Mouse (Mus musculus) heart, adult 2 months (tissue): ENCODE results near the gene Sema4a. TPM values are rescaled to one million over a fixed set of nuclear protein-coding genes. Genes with fewer than 3 reads are reported as not detected.

Experiments used
- DNase-seq, 2 experiments: peaks; one replicate each; pipeline ENCODE4 v3.0.0; 2021
- H3K27ac ChIP-seq: fragments of 200-600 bp; 2 replicates; pipeline ENCODE4 v1.8.1; 2022
- H3K27me3 ChIP-seq: fragments of 200-500 bp; 2 replicates; pipeline ENCODE4 v1.6.1; 2012; ENCODE audit warnings: mild to moderate bottlenecking, low read length, inconsistent platforms, mixed read lengths; ENCODE audit not compliant: control insufficient read depth, insufficient read depth
- H3K36me3 ChIP-seq: fragments of 200-500 bp; 2 replicates; pipeline ENCODE4 v1.6.1; 2012; ENCODE audit warnings: low read length, inconsistent platforms; ENCODE audit not compliant: control insufficient read depth, insufficient read depth
- H3K4me1 ChIP-seq: fragments of 200-500 bp; 2 replicates; pipeline ENCODE4 v1.6.1; 2011; ENCODE audit warnings: low read length; ENCODE audit not compliant: control insufficient read depth, insufficient read depth
- H3K4me3 ChIP-seq: fragments of 200-600 bp; 2 replicates; pipeline ENCODE4 v1.8.1; 2022
- H3K79me2 ChIP-seq: fragments of 200-500 bp; replicated peaks from 2 replicates; pipeline ENCODE4 v1.6.1; 2012; ENCODE audit warnings: mild to moderate bottlenecking, inconsistent platforms, low read length, moderate library complexity, mixed read lengths; ENCODE audit not compliant: control insufficient read depth, insufficient read depth
- H3K9ac ChIP-seq: fragments of 200-500 bp; 2 replicates; pipeline ENCODE4 v1.6.1; 2012; ENCODE audit warnings: low read depth, mild to moderate bottlenecking, control low read depth, inconsistent platforms, low read length, mixed read lengths
- CTCF ChIP-seq: fragments of 200-600 bp; IDR thresholded peaks from 2 replicates; pipeline ENCODE4 v1.8.1; 2022; ENCODE audit warnings: antibody characterized with exemption, mild to moderate bottlenecking, moderate library complexity
- EP300 ChIP-seq: fragments of 200-500 bp; IDR thresholded peaks from 2 replicates; pipeline ENCODE4 v1.6.1; 2011; ENCODE audit warnings: low read depth, low read length, control low read depth; ENCODE audit not compliant: insufficient read depth
- POLR2A ChIP-seq: fragments of 200-500 bp; IDR thresholded peaks from 2 replicates; pipeline ENCODE4 v1.6.1; 2011; ENCODE audit warnings: mild to moderate bottlenecking, low read depth, low read length, control low read depth; ENCODE audit not compliant: insufficient read depth
- WGBS: fragments of 180-500 bp; shearing (Covaris S2); methylation state at CpG from one replicate; pipeline ENCODE4 v1.1.7; 2018; 5-methylcytosine and 5-hydroxymethylcytosine counted together
- intact Hi-C: fragments of 180-260 bp; cut with DNase I; formaldehyde crosslinking; loops from one replicate; pipeline ENCODE4 v1.15.1; 2025
- polyA plus RNA-seq: library from polyadenylated mRNA; depleted of rRNA; stranded (reverse); fragments of >200 nt; gene quantifications from 2 replicates; pipeline ENCODE4 v1.2.3, GENCODE M21; 2012
- total RNA-seq, 2 experiments: library from RNA; stranded (reverse); gene quantifications; 2 replicates each; pipeline ENCODE4 v1.2.3; 2021

The Sema4a gene
- total and polyA plus RNA-seq, 3 experiments: 3.2 to 9.5 (median 3.3) TPM

GRCm38 (mm10) chr3:88469466-88469865, 8.5 kb upstream of the Sema4a start:
- Histone ChIP-seq H3K27ac (no peak overlapping the region), H3K36me3 (no peaks in the 10 kb centered on the region), H3K4me1 (peaks cover 1% of the 10 kb centered on the region; the same call in 1 of the 2 replicates), H3K4me3 (no peak overlapping the region), H3K27me3 (no peaks in the 10 kb centered on the region), H3K9ac (no peak overlapping the region), H3K79me2 (no peaks in the 10 kb centered on the region)
- intact Hi-C loops: no loop called here
- 87% methylated on average over 2 of the region's 2 CpGs for WGBS
- no peak for DNase-seq
- TF ChIP-seq EP300: no peak
- no peak for TF ChIP-seq POLR2A
- TF ChIP-seq CTCF: no peak

GRCm38 (mm10) chr3:88467116-88467824, 6.3 kb upstream of the Sema4a start:
- H3K4me1 ChIP-seq: peaks cover 1% of the 10 kb centered on the region; the same call in 1 of the 2 replicates
- DNase-seq: peak; percentile 83 to 90
- intact Hi-C loops: loop anchor here (1.0 kb wide), 1 partner anchor 60 kb away; no protein-coding TSS in a partner anchor

GRCm38 (mm10) chr3:88465127-88465526, 4.1 kb upstream of the Sema4a start:
- intact Hi-C loops: loop anchor here (1.0 kb wide), 1 partner anchor 62 kb away; no protein-coding TSS in a partner anchor
- TF ChIP-seq CTCF (no peak), POLR2A (no peak), EP300 (no peak)

More at GRCm38 (mm10) chr3:88467116-88467824, 6.3 kb upstream of the Sema4a start:
- Histone ChIP-seq H3K27me3 (no peaks in the 10 kb centered on the region), H3K27ac (no peak overlapping the region), H3K9ac (no peak overlapping the region), H3K36me3 (no peaks in the 10 kb centered on the region), H3K4me3 (no peak overlapping the region), H3K79me2 (no peaks in the 10 kb centered on the region)
- TF ChIP-seq EP300: 0 out of 2 replicates have a peak, but pooled peaks have one; percentile 60
- peak; percentile 88 for TF ChIP-seq CTCF
- no peak for TF ChIP-seq POLR2A
- 26% methylated on average over 16 of the region's 16 CpGs for WGBS

GRCm38 (mm10) chr3:88464425-88464824, 3.4 kb upstream of the Sema4a start:
- no peak for DNase-seq
- Histone ChIP-seq H3K27me3 (no peaks in the 10 kb centered on the region), H3K4me3 (no peak overlapping the region), H3K27ac (no peak overlapping the region), H3K79me2 (no peaks in the 10 kb centered on the region), H3K9ac (no peak overlapping the region), H3K36me3 (no peaks in the 10 kb centered on the region), H3K4me1 (peaks cover 1% of the 10 kb centered on the region; the same call in 1 of the 2 replicates)
- intact Hi-C loops: no loop called here
- no peak for TF ChIP-seq CTCF
- no peak for TF ChIP-seq POLR2A
- TF ChIP-seq EP300: no peak
- 55% methylated on average over 3 of the region's 3 CpGs for WGBS

More at GRCm38 (mm10) chr3:88465127-88465526, 4.1 kb upstream of the Sema4a start:
- Histone ChIP-seq H3K79me2 (no peaks in the 10 kb centered on the region), H3K36me3 (no peaks in the 10 kb centered on the region), H3K27me3 (no peaks in the 10 kb centered on the region), H3K9ac (no peak overlapping the region), H3K4me1 (peaks cover 1% of the 10 kb centered on the region; the same call in 1 of the 2 replicates), H3K4me3 (no peak overlapping the region), H3K27ac (no peak overlapping the region)
- DNase-seq: no peak
- WGBS: 70% methylated on average over 2 of the region's 2 CpGs

- H3K27me3 ChIP-seq: no peaks in the 10 kb centered on the region
- no peak overlapping the region for H3K27ac ChIP-seq
- no peaks in the 10 kb centered on the region for H3K79me2 ChIP-seq
- DNase-seq: peak in 1 of 2 experiments; percentile 38
- H3K4me1 ChIP-seq: no peaks in the 10 kb centered on the region; the same call in 1 of the 2 replicates
- intact Hi-C loops: no loop called here
- no peak overlapping the region for H3K9ac ChIP-seq
- TF ChIP-seq POLR2A (no peak), EP300 (no peak), CTCF (no peak)
- H3K4me3 ChIP-seq: no peak overlapping the region
- WGBS: 52% methylated on average over 5 of the region's 5 CpGs
- no peaks in the 10 kb centered on the region for H3K36me3 ChIP-seq
Measured at GRCm38 (mm10) chr3:88460029-88460428, 953 bp downstream of the Sema4a start.

GRCm38 (mm10) chr3:88458778-88459219, 2.2 kb downstream of the Sema4a start:
- TF ChIP-seq EP300: no peak
- no peak for TF ChIP-seq POLR2A
- no peak for TF ChIP-seq CTCF
- H3K4me1 ChIP-seq: no peaks in the 10 kb centered on the region; the same call in 1 of the 2 replicates
- no peak overlapping the region for H3K27ac ChIP-seq
- H3K9ac ChIP-seq: no peak overlapping the region
- H3K27me3 ChIP-seq: no peaks in the 10 kb centered on the region
- WGBS: 4% methylated on average over 14 of the region's 14 CpGs
- no peaks in the 10 kb centered on the region for H3K36me3 ChIP-seq
- H3K4me3 ChIP-seq: no peak overlapping the region
- H3K79me2 ChIP-seq: no peaks in the 10 kb centered on the region
- intact Hi-C loops: no loop called here
- DNase-seq: no peak
